Mouse (Mus musculus): Measurements from ENCODE around the gene Ube2o. TPM values are rescaled to one million over a fixed set of nuclear protein-coding genes. Genes with fewer than 3 reads are reported as not detected.

Gene Ube2o
- polyA plus RNA-seq, 1 experiment: 77.3 TPM

- no peak overlapping the region for H3K4me3 ChIP-seq (ENCODE audit: extremely low read depth, insufficient read depth, insufficient read length)
- no peak for DNase-seq (ENCODE audit: low read depth in 1 of 2, low spot score in 2 of 2)
- H3K27ac ChIP-seq (ENCODE audit: insufficient read depth, low read length): no peak overlapping the region
- 78% methylated on average over 8 of the region's 8 CpGs for WGBS
- no peak for TF ChIP-seq POLR2A (IDR thresholded peaks at IDR 0.05; ENCODE audit: low read depth, low read length)
- TF ChIP-seq CTCF (IDR thresholded peaks at IDR 0.05; ENCODE audit: extremely low read depth, insufficient read depth, insufficient read length, insufficient replicate concordance): no peak
- H3K4me1 ChIP-seq (ENCODE audit: control insufficient read depth, insufficient read depth, insufficient read length): peaks cover 65% of the 10 kb centered on the region
- H3K36me3 ChIP-seq (ENCODE audit: control insufficient read depth, insufficient read depth, low read length): no peaks in the 10 kb centered on the region
- no peaks in the 10 kb centered on the region for H3K27me3 ChIP-seq (ENCODE audit: control insufficient read depth, insufficient read depth, low read length)
Measured at GRCm38 (mm10) chr11:116619561-116619960, 38.3 kb upstream of the Ube2o start.

- TF ChIP-seq POLR2A (IDR thresholded peaks at IDR 0.05; ENCODE audit: low read depth, low read length) (no peak), CTCF (IDR thresholded peaks at IDR 0.05; ENCODE audit: extremely low read depth, insufficient read depth, insufficient read length, insufficient replicate concordance) (no peak)
- Histone ChIP-seq H3K4me3 (ENCODE audit: extremely low read depth, insufficient read depth, insufficient read length) (no peak overlapping the region), H3K27ac (ENCODE audit: insufficient read depth, low read length) (no peak overlapping the region), H3K4me1 (ENCODE audit: control insufficient read depth, insufficient read depth, insufficient read length) (peaks cover 65% of the 10 kb centered on the region), H3K36me3 (ENCODE audit: control insufficient read depth, insufficient read depth, low read length) (no peaks in the 10 kb centered on the region), H3K27me3 (ENCODE audit: control insufficient read depth, insufficient read depth, low read length) (no peaks in the 10 kb centered on the region)
- DNase-seq (ENCODE audit: low read depth in 1 of 2, low spot score in 2 of 2): no peak
- 86% methylated on average over 7 of the region's 7 CpGs for WGBS
Measured at GRCm38 (mm10) chr11:116619156-116619555, 37.9 kb upstream of the Ube2o start.

GRCm38 (mm10) chr11:116618666-116619065, 37.4 kb upstream of the Ube2o start:
- H3K27ac ChIP-seq (ENCODE audit: insufficient read depth, low read length): no peak overlapping the region; the same call in 1 of the 2 replicates

GRCm38 (mm10) chr11:116617641-116618040, 36.4 kb upstream of the Ube2o start:
- 19% methylated on average over 7 of the region's 7 CpGs for WGBS

More at GRCm38 (mm10) chr11:116618666-116619065, 37.4 kb upstream of the Ube2o start:
- DNase-seq (ENCODE audit: low read depth in 1 of 2, low spot score in 2 of 2): no peak
- no peaks in the 10 kb centered on the region for H3K27me3 ChIP-seq (ENCODE audit: control insufficient read depth, insufficient read depth, low read length)
- peaks cover 65% of the 10 kb centered on the region for H3K4me1 ChIP-seq (ENCODE audit: control insufficient read depth, insufficient read depth, insufficient read length)
- H3K4me3 ChIP-seq (ENCODE audit: extremely low read depth, insufficient read depth, insufficient read length): no peak overlapping the region
- H3K36me3 ChIP-seq (ENCODE audit: control insufficient read depth, insufficient read depth, low read length): no peaks in the 10 kb centered on the region
- no peak for TF ChIP-seq CTCF (IDR thresholded peaks at IDR 0.05; ENCODE audit: extremely low read depth, insufficient read depth, insufficient read length, insufficient replicate concordance)
- no peak for TF ChIP-seq POLR2A (IDR thresholded peaks at IDR 0.05; ENCODE audit: low read depth, low read length)
- 81% methylated on average over 7 of the region's 7 CpGs for WGBS

GRCm38 (mm10) chr11:116616438-116617118, 35.3 kb upstream of the Ube2o start:
- Histone ChIP-seq H3K36me3 (ENCODE audit: control insufficient read depth, insufficient read depth, low read length) (no peaks in the 10 kb centered on the region), H3K27ac (ENCODE audit: insufficient read depth, low read length) (peak overlapping the region; percentile 79), H3K4me1 (ENCODE audit: control insufficient read depth, insufficient read depth, insufficient read length) (peaks cover 67% of the 10 kb centered on the region), H3K4me3 (ENCODE audit: extremely low read depth, insufficient read depth, insufficient read length) (no peak overlapping the region), H3K27me3 (ENCODE audit: control insufficient read depth, insufficient read depth, low read length) (no peaks in the 10 kb centered on the region)
- no peak for DNase-seq (ENCODE audit: low read depth in 1 of 2, low spot score in 2 of 2)
- WGBS: 20% methylated on average over 10 of the region's 10 CpGs
- TF ChIP-seq CTCF (IDR thresholded peaks at IDR 0.05; ENCODE audit: extremely low read depth, insufficient read depth, insufficient read length, insufficient replicate concordance) (no peak), POLR2A (IDR thresholded peaks at IDR 0.05; ENCODE audit: low read depth, low read length) (no peak)

More at GRCm38 (mm10) chr11:116617641-116618040, 36.4 kb upstream of the Ube2o start:
- Histone ChIP-seq H3K4me3 (ENCODE audit: extremely low read depth, insufficient read depth, insufficient read length) (no peak overlapping the region), H3K27ac (ENCODE audit: insufficient read depth, low read length) (peak overlapping the region; percentile 60), H3K27me3 (ENCODE audit: control insufficient read depth, insufficient read depth, low read length) (no peaks in the 10 kb centered on the region), H3K4me1 (ENCODE audit: control insufficient read depth, insufficient read depth, insufficient read length) (peaks cover 64% of the 10 kb centered on the region), H3K36me3 (ENCODE audit: control insufficient read depth, insufficient read depth, low read length) (no peaks in the 10 kb centered on the region)
- TF ChIP-seq CTCF (IDR thresholded peaks at IDR 0.05; ENCODE audit: extremely low read depth, insufficient read depth, insufficient read length, insufficient replicate concordance): no peak
- no peak for TF ChIP-seq POLR2A (IDR thresholded peaks at IDR 0.05; ENCODE audit: low read depth, low read length)
- DNase-seq (ENCODE audit: low read depth in 1 of 2, low spot score in 2 of 2): no peak

- H3K27ac ChIP-seq (ENCODE audit: insufficient read depth, low read length): peak overlapping the region; percentile 94
- TF ChIP-seq CTCF (IDR thresholded peaks at IDR 0.05; ENCODE audit: extremely low read depth, insufficient read depth, insufficient read length, insufficient replicate concordance): no peak
- TF ChIP-seq POLR2A (IDR thresholded peaks at IDR 0.05; ENCODE audit: low read depth, low read length): no peak
- H3K27me3 ChIP-seq (ENCODE audit: control insufficient read depth, insufficient read depth, low read length): no peaks in the 10 kb centered on the region
- H3K36me3 ChIP-seq (ENCODE audit: control insufficient read depth, insufficient read depth, low read length): no peaks in the 10 kb centered on the region
- peak; percentile 56 to 61 for DNase-seq (ENCODE audit: low read depth in 1 of 2, low spot score in 2 of 2)
- peaks cover 67% of the 10 kb centered on the region for H3K4me1 ChIP-seq (ENCODE audit: control insufficient read depth, insufficient read depth, insufficient read length)
- H3K4me3 ChIP-seq (ENCODE audit: extremely low read depth, insufficient read depth, insufficient read length): peak overlapping the region; percentile 55
- under 1% methylated on average over 15 of the region's 15 CpGs for WGBS
Measured at GRCm38 (mm10) chr11:116615735-116616437, 34.6 kb upstream of the Ube2o start.

All from spleen, adult 2 months (tissue).